Comparison of ENCODE assay signal across 21 mouse cellular contexts in genomic region chr15:82377701-82378100, GRCm38 (mm10). TPM values are rescaled to one million over a fixed set of nuclear protein-coding genes. Genes with fewer than 3 reads are reported as not detected.
DNase-seq lines count a peak whose midpoint lies in the region; ATAC-seq and TF ChIP-seq lines count a peak whose summit lies in the region.
"Had no signal": no experiment of that assay in that cellular context is flagged by ENCODE, and none has a peak within 500 bp of the region (broad histone marks: within the 10 kb centered on the region; RNA-seq: fewer than 3 reads in every experiment).

No protein-coding gene starts in this region.

- no peak for ATAC-seq in liver, embryonic 14.5 days (ENCODE audit: insufficient read depth)
- ATAC-seq: forebrain, embryonic 13.5 days; midbrain, embryonic 15.5 days had no signal

- no peak for TF ChIP-seq CTCF in kidney, adult 2 months (conservative IDR thresholded peaks at IDR 0.05; ENCODE audit: insufficient read depth, insufficient read length, low read depth, low read length)
- TF ChIP-seq CTCF in liver, embryonic 14.5 days (IDR thresholded peaks at IDR 0.05; ENCODE audit: low read depth), result no peak

- H3K9ac ChIP-seq in liver, embryonic 14.5 days (replicated peaks), result no peak overlapping the region
- H3K9ac ChIP-seq: embryonic facial prominence, embryonic 13.5 days; forebrain, embryonic 13.5 days; hindbrain, embryonic 15.5 days; midbrain, embryonic 15.5 days; neural tube, embryonic 13.5 days had no signal

- WGBS in kidney, adult 2 months, result 74% methylated on average over 5 of the region's 5 CpGs
- WGBS in liver, embryonic 14.5 days (ENCODE audit: insufficient replicate concordance), result 54% methylated on average over 5 of the region's 5 CpGs

- DNase-seq in heart, adult 11 months, result peak; percentile 91
- no peak for DNase-seq in heart, postnatal 36 days
- no peak for DNase-seq in kidney, adult 2 months
- no peak for DNase-seq in kidney, adult 18-20 months
- no peak for DNase-seq in liver, embryonic 14.5 days (ENCODE audit: low read depth in 3 of 3, low spot score in 3 of 3)
- DNase-seq in right cerebral cortex, postnatal 4 days, result no peak
- DNase-seq in right cerebral cortex, postnatal 25 days, result no peak
- DNase-seq: adrenal gland, postnatal 10 days; cerebellum, postnatal 36 days; gastrocnemius, postnatal 10 days; layer of hippocampus, adult 9-11 months had no signal

- no peaks in the 10 kb centered on the region for H3K9me3 ChIP-seq in liver, embryonic 14.5 days (ENCODE audit: control insufficient read depth, low read length)
- H3K9me3 ChIP-seq: embryonic facial prominence, embryonic 13.5 days; forebrain, embryonic 13.5 days; limb, embryonic 10.5 days; midbrain, embryonic 15.5 days; neural tube, embryonic 13.5 days had no signal

- no peaks in the 10 kb centered on the region for H3K36me3 ChIP-seq in kidney, adult 2 months (ENCODE audit: control insufficient read depth, insufficient read depth, low read length)
- H3K36me3 ChIP-seq in liver, embryonic 14.5 days (replicated peaks; ENCODE audit: control insufficient read depth, insufficient read depth, low read depth), result no peaks in the 10 kb centered on the region
- H3K36me3 ChIP-seq: hindbrain, embryonic 15.5 days; limb, embryonic 10.5 days; midbrain, embryonic 15.5 days; neural tube, embryonic 13.5 days had no signal

- no peak for TF ChIP-seq POLR2A in kidney, adult 2 months (IDR thresholded peaks at IDR 0.05; ENCODE audit: low read depth, low read length)

- peaks cover 11% of the 10 kb centered on the region; the same call in 1 of the 2 replicates for H3K4me1 ChIP-seq in kidney, adult 2 months (ENCODE audit: control insufficient read depth, insufficient read depth, low read length)
- peaks cover 22% of the 10 kb centered on the region for H3K4me1 ChIP-seq in brown adipose tissue, adult 24 weeks (ENCODE audit: control insufficient read depth, insufficient read depth, insufficient read length, low read length)
- peaks cover 0 to 11% of the 10 kb centered on the region in 2 experiments; a peak in 2 of 4 replicates for H3K4me1 ChIP-seq in liver, embryonic 14.5 days (replicated peaks; ENCODE audit: control insufficient read depth in 2 of 2, insufficient read depth in 2 of 2, low read length in 1 of 2)

- no peak for TF ChIP-seq EP300 in liver, embryonic 14.5 days (IDR thresholded peaks at IDR 0.05; ENCODE audit: low read depth)

- no peak overlapping the region for H3K4me3 ChIP-seq in kidney, adult 2 months (ENCODE audit: insufficient read depth, low read depth, low read length)
- peak overlapping the region; percentile 87 for H3K4me3 ChIP-seq in brown adipose tissue, adult 24 weeks (ENCODE audit: insufficient read depth, low read depth, low read length)
- H3K4me3 ChIP-seq in liver, embryonic 14.5 days (ENCODE audit: insufficient read depth in 1 of 2, low read depth in 2 of 2, low read length in 2 of 2), result no peak overlapping the region
- H3K4me3 ChIP-seq: embryonic facial prominence, embryonic 13.5 days; forebrain, embryonic 13.5 days; hindbrain, embryonic 15.5 days; limb, embryonic 10.5 days; midbrain, embryonic 15.5 days; neural tube, embryonic 13.5 days had no signal

- H3K27me3 ChIP-seq in kidney, adult 2 months (replicated peaks; ENCODE audit: control insufficient read depth, insufficient read depth, low read length), result no peaks in the 10 kb centered on the region
- no peaks in the 10 kb centered on the region for H3K27me3 ChIP-seq in liver, embryonic 14.5 days (ENCODE audit: control insufficient read depth, insufficient read depth, low read length)
- H3K27me3 ChIP-seq: embryonic facial prominence, embryonic 13.5 days; forebrain, embryonic 13.5 days; hindbrain, embryonic 15.5 days; neural tube, embryonic 13.5 days had no signal

- H3K27ac ChIP-seq in kidney, adult 2 months (ENCODE audit: insufficient read depth, low read depth, low read length), result peak overlapping the region; percentile 86
- peak overlapping the region; percentile 99 for H3K27ac ChIP-seq in brown adipose tissue, adult 24 weeks (replicated peaks; ENCODE audit: low read depth, low read length)
- H3K27ac ChIP-seq in liver, embryonic 14.5 days, result no peak overlapping the region
- H3K27ac ChIP-seq: forebrain, embryonic 13.5 days; hindbrain, embryonic 15.5 days; limb, embryonic 10.5 days; macrophage; midbrain, embryonic 15.5 days; neural tube, embryonic 13.5 days had no signal

- intact Hi-C loops in heart, postnatal 36 days (cut with DNase I), result loop anchor here (2.0 kb wide), 1 partner anchor 23 kb away; the partner anchor contains the start of gene Ndufa6

- H3K4me2 ChIP-seq in liver, embryonic 14.5 days (ENCODE audit: low read depth), result peak overlapping the region; percentile 18
- H3K4me2 ChIP-seq: forebrain, embryonic 13.5 days; hindbrain, embryonic 15.5 days; midbrain, embryonic 15.5 days; neural tube, embryonic 13.5 days had no signal

RNA-seq across cellular contexts. Expression of gene Cyp2d22, which starts 2.4 kb away (rescaled TPM):
- total RNA-seq in heart, postnatal 36 days (2021), result 10 to 100 TPM; 25.6 to 25.8 TPM
- polyA plus RNA-seq in kidney, adult 2 months (2012; rRNA removed), result 60.9 and 74.8 TPM in 2 replicates
- polyA plus RNA-seq in brown adipose tissue, adult 24 weeks (2012; ENCODE audit: insufficient read depth, insufficient read length, missing spikeins), result 29.8 and 37.1 TPM in 2 replicates
- 14.9 and 15.5 TPM in 2 replicates for polyA plus RNA-seq in liver, embryonic 14.5 days (2012; rRNA removed)
- 8.4 and 10.0 TPM in 2 replicates for polyA plus RNA-seq in liver, embryonic 14.5 days (2014; fragmentation: Nextera tagmentation; extraction: Ambion mirVana)
- polyA plus RNA-seq: macrophage had no signal

RNA-seq across cellular contexts. Expression of gene Cyp2d11, which starts 16.1 kb away (rescaled TPM):
- under 1 TPM; 0.22 to 0.36 TPM for total RNA-seq in heart, postnatal 36 days (2021)
- polyA plus RNA-seq in kidney, adult 2 months (2012; rRNA removed), result not detected in 2 replicates
- polyA plus RNA-seq in brown adipose tissue, adult 24 weeks (2012; ENCODE audit: insufficient read depth, insufficient read length, missing spikeins), result not detected in 2 replicates
- 0.09 TPM in 2 replicates for polyA plus RNA-seq in liver, embryonic 14.5 days (2012; rRNA removed)
- polyA plus RNA-seq in liver, embryonic 14.5 days (2014; fragmentation: Nextera tagmentation; extraction: Ambion mirVana), result not detected in 2 replicates
- total RNA-seq: ES-E14; gastrocnemius, postnatal 10 days had no signal
- polyA plus RNA-seq: embryonic facial prominence, embryonic 13.5 days; forebrain, embryonic 13.5 days; hindbrain, embryonic 15.5 days; limb, embryonic 10.5 days; macrophage; midbrain, embryonic 15.5 days; neural tube, embryonic 13.5 days; thymus, postnatal 0 days had no signal

RNA-seq across cellular contexts. Expression of gene Ndufa6, which starts 23.6 kb away (rescaled TPM):
- total RNA-seq in heart, postnatal 36 days (2021), result 100 to 1,000 TPM; 702 to 740 TPM
- polyA plus RNA-seq in kidney, adult 2 months (2012; rRNA removed), result 632 and 646 TPM in 2 replicates
- polyA plus RNA-seq in brown adipose tissue, adult 24 weeks (2012; ENCODE audit: insufficient read depth, insufficient read length, missing spikeins), result 2,100 and 2,481 TPM in 2 replicates
- 152 and 288 TPM in 2 replicates for polyA plus RNA-seq in liver, embryonic 14.5 days (2012; rRNA removed)
- polyA plus RNA-seq in liver, embryonic 14.5 days (2014; fragmentation: Nextera tagmentation; extraction: Ambion mirVana), result 435 and 447 TPM in 2 replicates

RNA-seq across cellular contexts. Expression of gene Cyp2d10, which starts 29.3 kb away (rescaled TPM):
- total RNA-seq in heart, postnatal 36 days (2021), result not detected
- 0.22 and 0.33 TPM in 2 replicates for polyA plus RNA-seq in kidney, adult 2 months (2012; rRNA removed)
- not detected in 2 replicates for polyA plus RNA-seq in brown adipose tissue, adult 24 weeks (2012; ENCODE audit: insufficient read depth, insufficient read length, missing spikeins)
- polyA plus RNA-seq in liver, embryonic 14.5 days (2012; rRNA removed), result 18.6 and 19.8 TPM in 2 replicates
- polyA plus RNA-seq in liver, embryonic 14.5 days (2014; fragmentation: Nextera tagmentation; extraction: Ambion mirVana), result 43.2 and 48.1 TPM in 2 replicates
- total RNA-seq: ES-E14 had no signal
- polyA plus RNA-seq: embryonic facial prominence, embryonic 13.5 days; forebrain, embryonic 13.5 days; limb, embryonic 10.5 days; macrophage; midbrain, embryonic 15.5 days; neural tube, embryonic 13.5 days; thymus, postnatal 0 days had no signal

RNA-seq across cellular contexts. Expression of gene Smdt1, which starts 38.9 kb away (rescaled TPM):
- 100 to 1,000 TPM; 192 to 202 TPM for total RNA-seq in heart, postnatal 36 days (2021)
- polyA plus RNA-seq in kidney, adult 2 months (2012; rRNA removed), result 316 and 376 TPM in 2 replicates
- 420 and 432 TPM in 2 replicates for polyA plus RNA-seq in brown adipose tissue, adult 24 weeks (2012; ENCODE audit: insufficient read depth, insufficient read length, missing spikeins)
- polyA plus RNA-seq in liver, embryonic 14.5 days (2012; rRNA removed), result 109 and 121 TPM in 2 replicates
- 165 and 178 TPM in 2 replicates for polyA plus RNA-seq in liver, embryonic 14.5 days (2014; fragmentation: Nextera tagmentation; extraction: Ambion mirVana)
